Mouse (Mus musculus) layer of hippocampus, postnatal 36 days (tissue): ENCODE measurements around the gene Rfxank. TPM values are rescaled to one million over a fixed set of nuclear protein-coding genes. Genes with fewer than 3 reads are reported as not detected.
A peak's percentile ranks its signal among the peaks of the same experiment; 100 is the strongest.

Experiments
- DNase-seq, 2 experiments: peaks; one replicate each; pipeline ENCODE4 v3.0.0; 2022
- total RNA-seq, 2 experiments: library from RNA; stranded (reverse); gene quantifications; 2 replicates each; pipeline ENCODE4 v1.2.3; 2021

The Rfxank gene
- total RNA-seq: 10 to 100 TPM; 14.0 to 15.3 TPM

DNA sequence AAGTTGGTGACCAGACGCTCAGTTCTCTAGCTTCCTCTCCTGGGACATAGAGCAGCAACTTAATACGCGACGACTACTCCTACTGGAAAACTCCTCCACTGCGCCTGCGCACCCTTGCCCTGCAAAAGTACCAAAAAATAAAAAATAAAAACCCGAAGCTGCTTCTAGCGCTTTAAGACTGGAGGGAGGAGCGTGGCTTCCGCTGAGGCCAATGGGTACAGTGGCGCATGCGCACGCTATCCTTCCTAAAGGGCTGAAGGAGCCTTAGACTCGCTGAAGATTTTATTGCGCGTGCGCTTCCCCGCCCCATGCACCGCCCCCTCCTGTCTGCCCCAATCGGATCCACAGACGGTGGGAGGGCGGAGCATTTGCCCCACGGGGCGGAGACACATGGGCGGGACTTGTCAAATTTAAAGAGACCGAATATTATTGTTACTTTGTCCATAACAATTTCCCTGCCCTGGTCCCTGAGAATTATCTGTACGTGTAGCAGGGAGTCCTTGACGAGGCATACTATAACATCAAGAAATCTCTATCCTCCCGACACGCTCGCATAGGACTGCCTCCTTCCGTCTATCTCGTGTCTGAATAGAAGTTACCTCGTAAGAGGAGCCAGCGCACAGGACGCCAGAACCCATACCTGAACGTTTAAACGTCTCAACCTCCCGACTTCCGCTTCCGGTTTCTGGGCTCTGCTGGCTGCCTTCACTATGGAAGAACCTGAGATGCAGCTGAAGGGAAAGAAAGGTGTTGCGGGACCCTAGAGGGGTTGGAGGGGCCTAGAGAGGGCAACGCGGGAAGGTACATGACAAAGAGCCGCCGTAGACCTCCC lies at the start of gene Rfxank, which contains the start of the genes Borcs8 and Mef2b:
Rfxank (minus strand) TSS at position 129 of the 832 bp plus-strand sequence.
Borcs8 (plus strand) TSS at position 474 of the 832 bp plus-strand sequence.
Mef2b (plus strand) TSS at position 686 of the 832 bp plus-strand sequence.
- DNase-seq: peak; percentile 97 to 98

DNA sequence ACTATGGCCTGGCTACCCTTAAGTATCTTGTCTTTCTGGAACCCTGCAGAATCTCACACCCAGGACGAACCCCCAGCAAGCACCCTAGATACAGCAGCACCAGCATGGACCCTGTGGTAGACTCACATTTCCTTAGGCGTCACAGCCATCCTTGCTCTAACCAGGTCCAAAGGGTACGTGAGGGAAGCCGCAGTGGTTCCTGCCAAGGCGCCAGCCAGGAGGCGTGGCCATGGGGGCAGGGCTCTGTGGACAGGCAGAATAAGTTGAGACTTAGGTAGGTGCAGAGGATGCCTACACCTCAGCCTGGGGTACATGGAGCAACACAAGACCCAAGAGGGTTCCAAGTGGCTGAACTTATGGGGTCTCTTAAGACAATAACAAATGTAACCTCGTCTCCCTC lies 49.8 kb upstream of the Rfxank start:
- no peak for DNase-seq

DNA sequence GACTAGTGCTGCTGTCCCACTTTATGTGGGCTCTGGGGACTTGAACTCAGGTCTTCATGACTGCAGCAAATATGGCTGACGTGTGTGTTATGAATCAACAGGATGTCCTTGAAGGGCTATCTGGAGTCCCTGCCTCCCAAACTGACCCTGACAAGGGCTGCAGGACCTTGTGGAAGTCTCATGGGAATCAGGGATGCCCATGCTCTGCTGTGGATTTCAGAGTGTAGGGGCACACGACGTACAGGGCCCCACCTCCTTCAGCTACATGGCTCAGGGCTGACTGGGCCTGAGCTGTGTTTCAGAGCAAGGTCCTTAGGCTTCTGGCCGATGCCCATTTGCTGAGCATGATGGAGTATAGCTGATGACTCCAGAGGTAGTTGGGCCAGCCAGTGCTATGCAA lies 44.2 kb upstream of the Rfxank start:
- no peak for DNase-seq

DNA sequence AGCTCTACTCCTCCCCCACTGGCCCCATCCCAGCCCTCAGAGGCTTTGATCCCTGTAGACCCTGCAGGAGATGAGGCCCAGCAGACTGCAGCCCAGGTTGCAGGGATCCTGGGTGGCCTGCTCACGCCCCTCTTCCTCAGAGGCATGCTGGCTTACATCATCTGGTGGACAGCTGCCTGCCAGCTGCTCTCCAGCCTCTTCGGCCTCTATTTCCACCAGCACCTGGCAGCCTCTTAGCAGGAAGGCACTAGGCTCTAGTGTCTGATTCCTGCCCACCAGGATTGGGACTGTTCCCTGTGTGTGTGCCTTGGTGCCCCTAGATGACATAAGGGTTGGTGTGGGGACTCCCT lies 42.9 kb upstream of the Rfxank start:
- DNase-seq: no peak

DNA sequence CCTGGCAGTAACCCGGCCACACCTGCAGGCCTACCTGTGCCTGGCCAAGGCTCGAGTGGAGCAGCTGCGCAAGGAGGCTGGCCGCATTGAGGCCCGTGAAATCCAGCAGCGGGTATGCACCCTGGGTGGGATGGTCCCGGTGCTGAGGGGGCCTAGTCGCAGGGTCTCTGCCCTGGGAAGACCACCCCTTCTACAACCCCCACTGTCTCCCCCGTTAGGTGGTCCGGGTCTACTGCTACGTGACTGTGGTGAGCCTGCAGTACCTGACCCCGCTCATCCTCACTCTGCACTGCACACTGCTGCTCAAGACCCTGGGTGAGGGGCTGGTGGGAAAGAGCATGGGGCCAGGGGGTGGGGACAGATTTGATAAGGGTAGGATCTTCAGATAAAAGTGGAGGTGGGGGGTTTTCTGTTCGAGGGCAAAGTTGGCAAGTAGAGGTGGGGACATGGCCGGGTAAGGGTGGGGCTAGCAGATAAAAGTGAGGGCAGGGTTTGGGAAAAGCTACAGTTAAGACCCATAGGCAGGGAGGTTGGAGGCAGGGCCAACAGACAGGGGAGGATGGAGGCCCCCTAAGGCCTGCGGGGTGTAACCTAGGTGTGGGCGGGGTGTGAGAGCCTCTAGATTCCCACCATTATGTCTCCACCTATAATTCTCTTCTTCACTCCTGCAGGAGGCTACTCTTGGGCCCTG lies 42.4 kb upstream of the Rfxank start:
- no peak for DNase-seq

DNA sequence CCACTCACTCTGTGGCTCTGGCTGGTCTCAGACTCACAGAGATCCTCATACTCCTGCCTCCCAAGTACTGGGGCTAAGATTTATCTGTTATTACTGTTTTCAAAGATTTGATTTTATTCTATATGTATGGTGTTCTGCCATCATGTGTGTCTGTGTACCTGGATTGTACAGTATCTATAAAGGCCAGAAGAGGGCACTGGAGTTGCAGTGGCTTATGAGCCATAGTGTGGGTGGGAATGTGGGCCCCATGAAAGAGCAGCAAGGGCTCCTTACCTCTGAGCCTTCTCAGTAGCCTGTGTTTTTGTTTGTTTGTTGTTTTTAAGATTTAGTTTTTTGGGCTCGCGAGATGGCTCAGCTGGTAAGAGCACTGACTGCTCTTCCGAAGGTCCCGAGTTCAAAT lies 40.1 kb upstream of the Rfxank start:
- no peak for DNase-seq

DNA sequence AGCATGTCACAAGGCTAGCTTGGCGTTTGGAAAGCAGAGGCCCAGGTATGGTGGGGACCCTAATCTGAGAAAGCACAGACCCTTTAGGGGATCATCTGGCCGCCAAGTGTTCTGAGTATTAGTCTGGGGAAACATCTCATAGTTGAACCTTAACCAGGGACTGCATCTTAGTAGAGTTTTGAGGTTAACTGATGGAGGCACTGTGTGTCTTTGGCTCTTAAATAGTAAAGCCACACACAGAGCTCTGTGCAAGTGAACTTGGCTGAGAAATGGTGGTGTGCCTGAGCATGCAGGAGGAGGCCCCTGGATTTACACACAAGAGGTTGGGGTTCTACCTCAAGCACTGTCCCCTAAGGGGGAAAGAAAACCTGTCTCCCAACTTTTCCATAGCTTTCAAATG lies 39.3 kb upstream of the Rfxank start:
- DNase-seq: no peak

DNA sequence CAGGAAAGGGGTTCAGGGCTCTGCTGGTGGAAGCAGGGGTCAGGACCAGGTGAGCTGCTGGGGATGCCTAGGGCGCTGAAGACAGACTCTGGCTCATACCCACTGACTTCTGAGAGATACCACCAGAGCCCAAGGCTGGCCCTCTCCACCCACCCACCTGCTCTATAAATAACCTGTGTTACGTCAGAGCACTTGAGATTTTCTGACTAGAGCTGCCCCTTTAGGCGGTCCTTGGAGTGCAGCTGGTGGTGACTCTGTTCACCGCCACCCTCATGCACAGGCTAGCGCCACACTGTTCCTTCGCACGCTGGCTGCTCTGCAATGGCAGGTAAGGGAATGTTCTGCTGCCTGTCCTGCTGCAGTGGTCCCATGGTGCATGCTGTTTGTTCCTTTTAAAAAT lies 35.1 kb upstream of the Rfxank start:
- no peak for DNase-seq

DNA sequence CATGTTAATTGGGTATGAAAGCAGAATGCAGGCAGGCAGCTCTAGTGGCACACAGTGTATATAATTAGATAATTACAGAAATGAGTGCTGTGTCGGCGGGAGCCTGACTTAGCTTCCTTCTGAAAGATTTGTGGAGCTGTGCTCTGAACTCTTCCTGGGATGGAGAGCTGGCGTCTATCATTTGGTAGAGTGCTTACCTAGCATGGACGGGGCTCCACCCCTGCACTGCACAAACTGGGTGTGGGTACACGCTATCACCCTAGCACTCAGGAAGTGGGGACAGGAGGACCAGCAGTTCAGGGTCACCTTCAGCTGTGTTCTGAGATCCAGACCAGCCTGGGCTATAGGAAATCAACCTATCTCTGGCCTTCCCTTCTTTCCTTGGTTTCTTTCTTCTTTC lies 34.4 kb upstream of the Rfxank start:
- DNase-seq: no peak

DNA sequence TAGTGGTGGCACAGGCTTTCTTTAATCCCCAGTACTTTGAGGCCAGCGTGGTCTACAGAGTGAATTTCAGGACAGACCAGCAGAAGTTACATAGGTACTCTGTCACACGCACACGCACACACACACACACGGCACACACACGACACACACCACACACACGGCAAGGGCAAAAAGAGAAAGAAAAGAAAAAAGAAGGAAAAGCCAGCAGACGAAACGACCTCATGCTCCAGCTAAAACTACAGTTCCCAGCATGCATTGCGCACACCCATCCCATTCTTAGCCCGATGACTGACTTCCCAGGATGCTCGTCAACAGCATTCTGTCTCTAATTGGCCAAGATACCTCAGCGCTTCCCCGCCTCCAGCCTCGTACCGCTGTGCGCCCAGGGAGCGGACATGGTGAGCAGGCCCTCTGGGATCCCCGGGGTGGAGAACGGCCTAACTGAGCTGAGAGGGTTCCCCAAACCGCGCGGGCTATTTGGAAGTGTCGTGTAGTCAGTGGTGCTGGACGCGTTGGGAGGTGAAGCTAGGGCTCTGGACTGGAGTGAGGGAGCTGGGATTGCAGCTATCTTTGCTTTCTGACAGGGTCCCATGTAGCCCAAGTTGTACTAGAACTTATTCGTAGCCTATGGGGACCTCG lies 33.2 kb upstream of the Rfxank start, which contains the start of gene Tmem161a:
Tmem161a (plus strand) TSS at position 314 of the 639 bp plus-strand sequence.
- peak; percentile 90 for DNase-seq

DNA sequence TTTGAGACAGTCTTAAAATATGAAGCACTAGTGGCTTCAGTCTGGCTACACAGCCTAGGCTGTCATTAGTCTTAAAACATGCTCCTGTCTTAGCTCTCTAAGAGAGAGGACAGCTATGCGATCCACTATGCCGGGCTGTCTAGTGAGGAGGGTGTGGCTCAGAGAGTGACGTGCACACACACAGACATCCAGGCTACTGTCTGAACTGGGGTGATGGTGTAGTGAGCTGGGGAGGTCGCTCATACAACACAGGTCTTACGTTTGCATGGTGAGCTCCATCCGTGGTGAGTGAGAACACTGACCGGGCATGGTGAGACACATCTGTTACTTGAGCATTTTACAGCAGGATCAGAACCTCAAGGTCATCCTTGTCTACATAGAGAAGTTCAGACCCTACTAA lies 32.3 kb upstream of the Rfxank start:
- DNase-seq: no peak

DNA sequence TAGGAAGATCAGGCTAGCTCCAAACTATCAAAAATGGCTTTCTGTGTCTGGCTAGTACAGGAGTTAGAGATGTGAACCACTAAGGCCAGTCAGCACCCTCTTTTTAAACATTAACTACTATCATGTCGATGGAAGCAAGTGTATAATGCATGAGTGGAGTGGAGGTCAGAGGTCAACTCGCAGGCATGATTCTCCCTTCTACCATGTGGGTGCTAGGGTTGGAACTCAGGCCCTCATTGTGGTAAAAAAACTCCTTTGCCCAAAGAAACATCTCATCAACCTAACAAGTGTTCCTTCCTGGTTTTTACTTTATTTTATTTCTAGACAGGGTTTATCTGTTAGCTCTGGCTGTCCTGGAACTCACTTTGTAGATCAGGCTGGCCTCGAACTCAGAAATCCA lies 31.8 kb upstream of the Rfxank start:
- no peak for DNase-seq

DNA sequence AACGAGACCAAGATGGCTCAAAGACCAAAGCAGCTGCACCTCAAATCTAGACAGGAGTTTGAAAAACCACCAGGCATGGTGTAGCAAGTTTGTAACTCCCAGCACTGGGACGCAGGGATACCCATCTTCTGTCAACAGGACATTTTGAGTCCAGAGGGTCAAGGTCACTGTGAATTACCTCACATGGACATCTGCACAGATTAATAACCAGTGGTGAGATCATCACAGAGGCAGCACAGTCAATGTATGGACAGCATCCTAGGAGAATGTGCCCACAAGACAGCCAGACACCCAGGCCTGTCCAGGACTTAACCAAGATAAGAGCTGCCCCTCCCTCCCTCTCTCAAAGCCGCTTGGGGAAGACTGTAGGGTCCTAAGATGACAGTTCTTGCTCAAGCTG lies 31.2 kb upstream of the Rfxank start:
- DNase-seq: no peak

DNA sequence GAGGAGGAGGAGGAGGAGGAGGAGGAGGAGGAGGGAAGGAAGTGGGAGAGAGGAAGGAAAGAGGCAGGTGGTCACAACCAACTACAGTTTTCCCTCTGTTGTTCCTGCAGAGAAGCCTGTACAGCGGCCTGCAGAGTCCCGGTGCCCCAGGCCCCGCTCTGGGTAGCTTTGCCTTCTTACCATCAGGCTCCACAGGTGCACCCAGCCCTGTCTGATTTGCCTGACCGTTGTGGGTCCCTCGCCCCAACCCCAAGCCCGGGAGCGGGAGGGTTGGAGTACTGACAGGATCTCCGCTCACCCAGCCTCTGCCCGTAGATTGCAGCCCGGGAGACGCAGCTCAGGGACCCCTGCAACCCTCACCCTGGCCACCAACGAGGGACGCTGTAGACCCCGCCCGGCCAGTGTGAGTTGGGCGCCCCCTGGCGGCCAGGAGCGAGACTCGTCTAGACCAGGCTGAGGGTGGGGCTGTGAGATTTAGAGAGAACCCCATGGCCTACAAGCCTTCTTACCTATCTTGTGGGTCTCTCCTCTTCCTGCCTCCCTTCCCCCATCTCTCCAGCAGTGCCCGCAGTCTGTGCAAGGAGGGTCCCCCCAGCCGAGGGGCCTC lies 27.7 kb upstream of the Rfxank start:
- peak; percentile 39 to 50 for DNase-seq

DNA sequence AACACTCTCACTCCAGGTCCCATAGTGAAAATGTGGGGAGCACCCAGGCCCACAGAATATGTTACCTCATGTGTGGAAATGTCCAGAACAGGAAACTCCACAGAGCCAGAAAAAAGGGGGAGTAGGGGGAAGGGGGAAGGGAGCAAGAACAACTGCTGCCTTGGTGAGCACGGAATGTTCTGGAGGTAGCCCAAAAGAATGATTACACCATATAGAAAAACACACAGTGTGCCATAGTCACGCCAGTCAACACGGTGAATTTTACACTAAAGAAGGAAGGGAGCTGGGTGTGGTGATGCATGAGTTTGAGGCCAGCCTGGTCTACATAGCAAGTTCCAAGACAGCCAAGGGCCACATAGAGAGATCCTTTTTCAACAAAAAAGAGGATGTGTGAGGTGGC lies 24.4 kb upstream of the Rfxank start:
- no peak for DNase-seq

DNA sequence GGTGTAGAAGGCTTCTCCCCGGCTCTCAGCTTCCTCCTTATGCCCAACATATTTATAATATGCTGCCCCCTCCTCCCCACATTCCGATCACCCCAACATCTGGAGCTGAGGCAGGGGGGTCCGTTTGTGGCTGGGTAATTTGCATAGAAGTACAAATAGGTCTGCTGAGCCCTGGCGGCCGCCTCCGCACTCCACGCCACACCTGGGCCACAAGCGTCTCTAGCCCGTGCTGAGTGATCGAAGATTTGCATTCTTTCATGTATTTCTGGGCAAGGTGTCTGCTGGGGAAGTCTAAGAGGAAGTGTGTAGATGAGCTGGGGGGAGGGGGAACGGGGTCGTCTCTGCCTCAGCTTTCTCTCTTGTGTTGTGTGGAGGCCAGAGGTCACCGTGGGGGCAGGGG lies 21.1 kb upstream of the Rfxank start:
- DNase-seq: no peak

DNA sequence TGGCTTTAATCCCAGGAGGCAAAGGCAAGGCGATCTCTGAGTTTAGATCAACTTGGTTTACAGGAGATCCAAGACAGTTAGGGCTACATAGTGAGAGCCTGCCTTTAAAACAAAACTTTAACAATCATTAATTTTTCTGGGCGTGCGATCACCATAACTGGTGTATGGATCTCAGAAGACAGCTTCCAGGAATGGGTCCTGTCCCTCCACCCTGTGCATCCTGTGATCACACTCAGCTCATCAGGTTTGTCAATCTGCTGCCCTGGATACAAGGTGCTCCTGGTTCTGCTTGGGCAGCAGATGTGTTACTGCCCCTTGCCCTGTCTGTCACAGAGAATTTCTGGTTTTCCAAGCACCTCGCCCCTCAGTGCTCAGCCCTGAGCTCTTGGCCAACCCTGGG lies 20.3 kb upstream of the Rfxank start:
- no peak for DNase-seq

DNA sequence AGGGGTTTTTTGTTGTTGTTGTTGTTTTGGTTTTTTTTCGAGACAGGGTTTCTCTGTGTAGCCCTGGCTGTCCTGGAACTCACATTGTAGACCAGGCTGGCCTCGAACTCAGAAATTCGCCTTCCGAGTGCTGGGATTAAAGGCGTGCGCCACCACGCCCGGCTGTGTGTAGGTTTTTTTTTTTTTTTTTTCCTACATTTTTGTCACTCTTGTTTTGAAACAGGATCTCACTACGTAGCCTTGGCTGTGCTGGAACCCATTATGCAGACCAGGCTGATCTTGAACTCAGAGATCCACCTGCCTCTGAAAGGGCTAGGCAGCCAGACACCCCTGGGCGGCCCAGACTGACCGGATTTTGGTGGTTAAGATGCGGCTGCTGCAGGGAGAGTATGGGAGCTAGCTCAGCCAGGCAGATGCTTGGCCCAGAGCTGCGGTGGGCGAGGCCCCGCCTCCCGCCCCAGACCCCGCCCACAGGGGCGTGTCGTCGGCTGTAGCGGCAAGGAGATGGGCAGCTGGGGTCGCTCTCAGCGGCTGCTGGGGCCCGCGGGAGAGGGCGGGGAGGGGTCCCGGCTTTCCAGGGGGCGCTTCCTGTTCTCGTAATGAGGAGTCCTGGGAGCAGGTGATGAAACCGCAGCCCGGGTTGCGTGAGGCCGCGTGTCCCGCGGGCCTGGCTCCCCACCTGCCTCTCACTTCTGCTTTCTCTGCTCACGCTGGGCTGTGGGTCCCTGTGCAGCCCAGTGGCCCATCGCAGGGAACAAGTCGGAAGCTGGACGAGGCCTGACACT lies 19.3 kb upstream of the Rfxank start:
- DNase-seq: peak; percentile 50 to 64

DNA sequence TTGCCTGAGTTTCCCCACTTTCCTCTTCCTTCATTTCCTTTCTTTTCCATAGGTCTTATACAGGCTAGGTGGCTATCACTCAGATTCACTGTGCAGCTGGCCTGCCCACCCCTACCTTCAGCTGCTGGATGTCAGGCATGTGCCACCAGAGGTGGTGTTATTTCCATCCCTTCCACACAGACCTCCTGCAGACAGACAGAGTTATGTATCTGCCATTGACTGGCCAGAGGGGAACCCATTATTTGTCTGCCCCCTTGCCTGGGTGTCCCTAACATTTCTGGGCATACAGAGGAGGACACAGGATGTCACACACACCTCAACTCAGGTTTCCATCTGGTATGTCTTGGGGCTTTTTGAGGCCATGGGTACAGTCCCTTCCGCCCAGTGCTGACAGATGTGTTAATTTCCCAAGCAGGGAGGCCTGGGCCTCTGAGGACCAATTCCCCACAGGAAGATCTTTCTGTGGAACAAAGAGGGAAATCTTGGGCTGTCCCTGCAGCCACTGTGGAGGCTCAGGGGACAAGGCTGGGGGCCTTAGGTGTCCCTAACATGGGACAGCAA lies 18.4 kb upstream of the Rfxank start:
- no peak for DNase-seq

DNA sequence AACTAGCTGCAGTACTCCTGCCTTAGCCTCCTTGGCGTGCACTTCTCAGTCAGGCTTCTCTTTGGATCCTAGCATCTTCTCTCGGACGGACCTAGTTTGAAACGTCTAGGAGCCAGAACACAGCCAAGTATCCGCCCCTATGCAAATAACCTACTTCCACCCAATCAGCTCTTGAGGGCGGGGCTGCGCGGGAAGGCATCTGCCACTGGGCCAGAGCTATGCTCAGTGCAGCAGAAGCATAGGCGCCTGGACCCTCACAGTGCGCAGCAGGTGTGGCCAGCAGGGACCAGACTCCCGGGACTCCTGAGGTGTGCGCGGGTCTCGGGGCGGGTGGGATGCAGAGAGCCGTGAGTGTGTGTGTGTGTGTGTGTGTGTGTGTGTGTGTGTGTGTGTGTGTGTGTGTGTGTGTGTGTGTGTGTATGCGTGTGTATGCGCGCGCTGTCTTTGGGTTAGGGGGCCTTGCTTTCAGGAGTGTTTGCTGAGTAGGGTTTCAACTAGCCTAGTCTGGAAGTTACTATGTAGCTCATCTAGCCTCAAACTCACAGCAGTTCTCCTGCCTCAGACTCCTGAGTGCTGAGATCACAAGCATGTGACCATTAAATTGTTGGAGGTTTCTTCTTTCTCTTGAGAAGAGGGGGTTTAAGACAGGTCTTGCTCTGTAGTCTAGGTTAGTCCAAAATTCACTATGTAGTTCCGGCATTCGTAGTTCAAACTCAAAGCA lies 13.7 kb upstream of the Rfxank start:
- peak; percentile 47 to 49 for DNase-seq

DNA sequence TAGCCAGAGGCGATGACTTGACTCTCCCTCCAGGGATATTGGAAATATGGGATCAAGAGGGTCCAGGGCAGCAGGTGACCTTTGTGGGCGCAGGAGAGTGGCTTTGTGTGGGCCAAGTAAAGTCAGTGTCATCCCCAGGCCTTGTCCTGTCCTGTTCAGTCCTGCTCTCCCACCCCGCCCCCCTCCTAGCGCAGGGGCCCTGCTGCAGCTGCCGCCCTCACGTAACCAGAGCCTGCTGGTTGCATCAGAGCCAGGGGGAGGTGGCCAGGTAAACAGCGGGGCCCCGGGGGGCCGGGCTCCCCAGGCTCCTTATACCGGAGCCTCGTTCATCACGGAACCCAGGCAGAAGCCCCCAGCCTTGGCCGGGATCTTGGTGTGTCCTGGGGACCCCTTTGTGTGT lies 11.2 kb upstream of the Rfxank start:
- no peak for DNase-seq
